Mouse (Mus musculus): Measurements from ENCODE around the gene Gm42906.

GRCm38 (mm10) chr5:151223696-151224366, 204.1 kb downstream of the Gm42906 start:
- TF ChIP-seq POLR2A (IDR thresholded peaks at IDR 0.05; ENCODE audit: insufficient read depth, low read depth, low read length): no peak
- no peak for TF ChIP-seq CTCF (IDR thresholded peaks at IDR 0.05; ENCODE audit: insufficient read depth, low read depth, low read length)

Measured in olfactory bulb, adult 2 months (tissue).